ENCODE assay signal across 27 mouse cellular contexts in the genomic region with DNA sequence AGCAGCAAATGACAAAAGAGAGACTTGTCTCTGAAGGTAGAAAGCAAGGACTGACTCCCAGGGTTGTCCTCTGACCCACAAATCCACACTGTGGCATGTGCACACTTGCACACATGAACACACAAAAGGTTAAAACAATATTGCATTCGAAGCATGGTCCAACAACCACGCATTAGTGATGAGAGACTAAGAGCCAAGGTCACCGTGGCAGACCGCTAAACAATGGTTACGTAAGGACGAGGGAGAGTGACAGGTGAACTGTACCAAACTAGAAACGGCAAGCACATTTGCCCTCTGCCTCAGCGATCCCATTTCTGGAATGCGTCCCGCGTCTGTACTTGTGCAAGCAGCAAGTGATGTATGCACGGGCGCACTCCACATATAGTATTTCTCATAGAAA.
DNase-seq lines count a peak whose midpoint lies in the region; ATAC-seq and TF ChIP-seq lines count a peak whose summit lies in the region.
"Had no signal": no experiment of that assay in that cellular context is flagged by ENCODE, and none has a peak within 500 bp of the region (broad histone marks: within the 10 kb centered on the region; RNA-seq: fewer than 3 reads in every experiment).

No protein-coding gene starts in this region.

- 75% methylated on average over 13 of the region's 13 CpGs for WGBS in embryonic facial prominence, embryonic 14.5 days
- 89% methylated on average over 13 of the region's 13 CpGs for WGBS in embryonic facial prominence, embryonic 10.5 days
- 60% methylated on average over 13 of the region's 13 CpGs for WGBS in kidney, embryonic 15.5 days
- 89% methylated on average over 13 of the region's 13 CpGs for WGBS in midbrain, embryonic 11.5 days
- WGBS in midbrain, embryonic 16.5 days: 83% methylated on average over 13 of the region's 13 CpGs
- 58% methylated on average over 13 of the region's 13 CpGs for WGBS in liver, postnatal 0 days (ENCODE audit: insufficient replicate concordance)

- no peak for ATAC-seq in embryonic facial prominence, embryonic 14.5 days (ENCODE audit: low read depth)
- no peak for ATAC-seq in kidney, embryonic 15.5 days (replicated peaks; ENCODE audit: low FRiP score)
- no peak for ATAC-seq in midbrain, embryonic 11.5 days (ENCODE audit: low FRiP score)
- no peak for ATAC-seq in midbrain, embryonic 16.5 days
- ATAC-seq in liver, postnatal 0 days: peak; percentile 56
- ATAC-seq in cerebellum, adult (ENCODE audit: insufficient number of reproducible peaks, low FRiP score, low TSS enrichment): no peak
- ATAC-seq: activated CD4-positive, CD25-positive, alpha-beta regulatory T cell, adult 4 months; forebrain, embryonic 14.5 days; hindbrain, embryonic 16.5 days had no signal

- no peaks in the 10 kb centered on the region for H3K27me3 ChIP-seq in embryonic facial prominence, embryonic 14.5 days (replicated peaks; ENCODE audit: control insufficient read depth, insufficient read depth, low read length)
- no peaks in the 10 kb centered on the region for H3K27me3 ChIP-seq in embryonic facial prominence, embryonic 10.5 days (replicated peaks; ENCODE audit: low read depth, poor library complexity, severe bottlenecking)
- peaks cover 5% of the 10 kb centered on the region; the same call in 1 of the 2 replicates for H3K27me3 ChIP-seq in kidney, embryonic 15.5 days
- H3K27me3 ChIP-seq in midbrain, embryonic 11.5 days (ENCODE audit: control insufficient read depth, insufficient read depth, low read length): no peaks in the 10 kb centered on the region
- H3K27me3 ChIP-seq in midbrain, embryonic 16.5 days (ENCODE audit: control insufficient read depth, insufficient read depth, low read depth, low read length): no peaks in the 10 kb centered on the region
- no peaks in the 10 kb centered on the region for H3K27me3 ChIP-seq in liver, postnatal 0 days (ENCODE audit: insufficient read depth, low read length)
- H3K27me3 ChIP-seq: embryonic facial prominence, embryonic 13.5 days had no signal

- no peak overlapping the region for H3K9ac ChIP-seq in embryonic facial prominence, embryonic 14.5 days (ENCODE audit: low read depth, low read length)
- H3K9ac ChIP-seq in kidney, embryonic 15.5 days: no peak overlapping the region
- H3K9ac ChIP-seq in midbrain, embryonic 11.5 days (ENCODE audit: low read length): no peak overlapping the region
- H3K9ac ChIP-seq in midbrain, embryonic 16.5 days (ENCODE audit: low read depth, low read length): no peak overlapping the region
- no peak overlapping the region for H3K9ac ChIP-seq in liver, postnatal 0 days (replicated peaks)
- H3K9ac ChIP-seq: embryonic facial prominence, embryonic 13.5 days; heart, embryonic 12.5 days; heart, embryonic 15.5 days; hindbrain, embryonic 13.5 days had no signal

- DNase-seq in embryonic facial prominence, embryonic 14.5 days (ENCODE audit: low spot score): peak; percentile 31
- DNase-seq in embryonic facial prominence, embryonic 10.5 days (ENCODE audit: low spot score): no peak
- DNase-seq in kidney, postnatal 36 days: peak; percentile 12 to 15
- DNase-seq in midbrain, embryonic 11.5 days (ENCODE audit: low spot score, missing footprints): peak; percentile 47
- no peak for DNase-seq in liver, postnatal 0 days
- DNase-seq: adrenal gland, adult 8-10 months; adrenal gland, postnatal 36 days; cerebellum, adult 11 months; cerebellum, adult 2 months; cerebellum, adult 9-11 months; cerebellum, postnatal 25 days; gastrocnemius, postnatal 25 days; heart, adult 18-20 months; heart, postnatal 10 days; heart, postnatal 36 days had no signal

- no peak overlapping the region for H3K4me2 ChIP-seq in embryonic facial prominence, embryonic 14.5 days (ENCODE audit: low read depth, low read length)
- no peak overlapping the region for H3K4me2 ChIP-seq in kidney, embryonic 15.5 days
- H3K4me2 ChIP-seq in midbrain, embryonic 11.5 days: no peak overlapping the region
- H3K4me2 ChIP-seq in midbrain, embryonic 16.5 days (ENCODE audit: low read length): no peak overlapping the region
- no peak overlapping the region for H3K4me2 ChIP-seq in liver, postnatal 0 days (ENCODE audit: low read depth, low read length)
- H3K4me2 ChIP-seq: embryonic facial prominence, embryonic 13.5 days; heart, embryonic 12.5 days; heart, embryonic 15.5 days; hindbrain, embryonic 13.5 days had no signal

- TF ChIP-seq CTCF in liver, postnatal 0 days (IDR thresholded peaks at IDR 0.05; ENCODE audit: low read depth): no peak

- TF ChIP-seq EP300 in liver, postnatal 0 days (IDR thresholded peaks at IDR 0.05; ENCODE audit: low read depth): no peak

- H3K9me3 ChIP-seq in embryonic facial prominence, embryonic 14.5 days (ENCODE audit: control insufficient read depth, low read length): no peaks in the 10 kb centered on the region
- H3K9me3 ChIP-seq in embryonic facial prominence, embryonic 10.5 days: no peaks in the 10 kb centered on the region
- H3K9me3 ChIP-seq in kidney, embryonic 15.5 days (replicated peaks): no peaks in the 10 kb centered on the region
- no peaks in the 10 kb centered on the region for H3K9me3 ChIP-seq in midbrain, embryonic 11.5 days (ENCODE audit: control insufficient read depth, low read length)
- no peaks in the 10 kb centered on the region for H3K9me3 ChIP-seq in midbrain, embryonic 16.5 days (replicated peaks; ENCODE audit: control insufficient read depth, low read length, poor library complexity, severe bottlenecking)
- no peaks in the 10 kb centered on the region for H3K9me3 ChIP-seq in liver, postnatal 0 days (ENCODE audit: low read length)
- H3K9me3 ChIP-seq: embryonic facial prominence, embryonic 13.5 days; forebrain, embryonic 10.5 days; heart, embryonic 12.5 days; heart, embryonic 15.5 days; hindbrain, embryonic 10.5 days; hindbrain, embryonic 13.5 days had no signal

- H3K27ac ChIP-seq in embryonic facial prominence, embryonic 14.5 days (replicated peaks; ENCODE audit: low read depth, low read length): no peak overlapping the region
- no peak overlapping the region for H3K27ac ChIP-seq in embryonic facial prominence, embryonic 10.5 days (replicated peaks)
- no peak overlapping the region for H3K27ac ChIP-seq in kidney, embryonic 15.5 days
- H3K27ac ChIP-seq in midbrain, embryonic 11.5 days (ENCODE audit: low read depth, low read length): no peak overlapping the region
- H3K27ac ChIP-seq in midbrain, embryonic 16.5 days (ENCODE audit: low read length): no peak overlapping the region
- no peak overlapping the region for H3K27ac ChIP-seq in liver, postnatal 0 days (ENCODE audit: low read depth)
- H3K27ac ChIP-seq: embryonic facial prominence, embryonic 13.5 days; forebrain, embryonic 10.5 days; heart, embryonic 15.5 days; hindbrain, embryonic 10.5 days; hindbrain, embryonic 13.5 days had no signal

- H3K4me1 ChIP-seq in embryonic facial prominence, embryonic 14.5 days (ENCODE audit: control insufficient read depth, insufficient read depth, low read length): peaks cover 4% of the 10 kb centered on the region; the same call in 1 of the 2 replicates
- peaks cover 8% of the 10 kb centered on the region for H3K4me1 ChIP-seq in embryonic facial prominence, embryonic 10.5 days
- peaks cover 19% of the 10 kb centered on the region; the same call in 1 of the 2 replicates for H3K4me1 ChIP-seq in kidney, embryonic 15.5 days
- H3K4me1 ChIP-seq in midbrain, embryonic 11.5 days (ENCODE audit: control insufficient read depth, insufficient read depth, low read length): peaks cover 7% of the 10 kb centered on the region; the same call in 1 of the 2 replicates
- 0 out of 2 replicates have a peak, but pooled peaks cover 2% of the 10 kb centered on the region for H3K4me1 ChIP-seq in midbrain, embryonic 16.5 days (ENCODE audit: control insufficient read depth, insufficient read depth, low read length)
- H3K4me1 ChIP-seq in liver, postnatal 0 days (ENCODE audit: insufficient read depth): no peaks in the 10 kb centered on the region

- H3K36me3 ChIP-seq in embryonic facial prominence, embryonic 14.5 days (ENCODE audit: control insufficient read depth, insufficient read depth, low read length): no peaks in the 10 kb centered on the region
- H3K36me3 ChIP-seq in embryonic facial prominence, embryonic 10.5 days (replicated peaks): no peaks in the 10 kb centered on the region
- H3K36me3 ChIP-seq in kidney, embryonic 15.5 days: no peaks in the 10 kb centered on the region
- H3K36me3 ChIP-seq in midbrain, embryonic 11.5 days (ENCODE audit: control insufficient read depth, insufficient read depth, low read length): no peaks in the 10 kb centered on the region
- no peaks in the 10 kb centered on the region for H3K36me3 ChIP-seq in midbrain, embryonic 16.5 days (ENCODE audit: control insufficient read depth, insufficient read depth, low read length)
- no peaks in the 10 kb centered on the region for H3K36me3 ChIP-seq in liver, postnatal 0 days (replicated peaks; ENCODE audit: insufficient read depth, low read length)
- H3K36me3 ChIP-seq: embryonic facial prominence, embryonic 13.5 days; forebrain, embryonic 10.5 days; heart, embryonic 12.5 days; heart, embryonic 15.5 days; hindbrain, embryonic 10.5 days; hindbrain, embryonic 13.5 days had no signal

- no peak overlapping the region for H3K4me3 ChIP-seq in embryonic facial prominence, embryonic 14.5 days (ENCODE audit: low read depth, low read length)
- H3K4me3 ChIP-seq in embryonic facial prominence, embryonic 10.5 days: no peak overlapping the region
- H3K4me3 ChIP-seq in kidney, embryonic 15.5 days (replicated peaks): no peak overlapping the region
- H3K4me3 ChIP-seq in midbrain, embryonic 11.5 days (ENCODE audit: low read depth, low read length): no peak overlapping the region
- no peak overlapping the region for H3K4me3 ChIP-seq in midbrain, embryonic 16.5 days (ENCODE audit: low read depth, low read length)
- H3K4me3 ChIP-seq in liver, postnatal 0 days (ENCODE audit: low read depth, low read length): no peak overlapping the region
- H3K4me3 ChIP-seq: embryonic facial prominence, embryonic 13.5 days; forebrain, embryonic 10.5 days; heart, embryonic 12.5 days; heart, embryonic 15.5 days; hindbrain, embryonic 10.5 days; hindbrain, embryonic 13.5 days had no signal

Comparison
In these comparisons a context has a peak if more than half of its experiments do, and no peak if none do; other contexts are left out.
1. DNase-seq: peak in embryonic facial prominence, embryonic 14.5 days (single experiment), kidney, postnatal 36 days (2 of 2) and midbrain, embryonic 11.5 days (single experiment); none in embryonic facial prominence, embryonic 10.5 days (single experiment) and liver, postnatal 0 days (single experiment).